Mouse (Mus musculus): Measurements from ENCODE around the gene Pus1. TPM values are rescaled to one million over a fixed set of nuclear protein-coding genes. Genes with fewer than 3 reads are reported as not detected.

Pus1 gene
- 10 to 100 TPM; 17.7 to 20.2 TPM for total RNA-seq (2021)

DNA sequence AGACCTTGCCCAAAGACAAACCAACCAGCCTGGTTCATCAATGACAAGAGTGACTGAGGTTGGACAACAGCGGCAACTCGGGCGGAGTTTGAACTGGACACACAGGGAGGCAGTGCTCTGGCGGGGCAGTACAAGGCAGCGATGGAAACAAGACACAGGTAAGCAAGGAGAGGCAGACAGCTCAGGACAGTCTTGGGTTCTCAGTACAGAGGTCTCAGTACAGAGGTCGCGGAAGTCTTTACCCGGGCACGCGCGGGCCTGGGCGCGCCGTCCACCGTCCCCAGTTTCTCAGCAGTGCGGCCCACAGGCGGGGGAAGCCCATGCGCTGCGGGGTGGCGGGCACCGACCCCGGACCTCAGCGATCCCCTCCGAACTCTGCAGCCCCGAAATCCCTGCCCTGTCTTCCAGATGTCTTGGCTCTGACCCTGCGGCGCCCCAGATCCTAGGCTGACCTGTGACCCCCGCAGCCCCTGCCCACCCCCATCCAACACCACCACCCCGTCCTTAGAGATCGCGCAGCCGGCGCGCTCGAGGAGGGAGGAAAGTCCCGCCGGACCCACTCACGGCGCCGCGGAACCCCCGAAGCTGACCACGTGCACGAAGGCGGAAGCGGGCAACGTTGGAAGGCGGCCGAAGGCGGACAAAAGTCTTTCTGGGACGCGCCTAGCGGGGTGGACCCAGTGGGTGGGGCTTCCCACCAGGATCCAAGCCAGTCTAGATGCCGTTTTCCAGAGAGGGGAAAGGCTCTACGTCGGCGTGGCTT, at the start of gene Pus1:
Gene Pus1 (minus strand): TSS at position 662 of the 763 bp plus-strand sequence.
- peak; percentile 92 to 93 for DNase-seq

- no peak for DNase-seq
Measured at GRCm38 (mm10) chr5:110827576-110827975, 47.1 kb upstream of the Pus1 start.

GRCm38 (mm10) chr5:110826781-110827495, 46.5 kb upstream of the Pus1 start:
- DNase-seq: no peak

DNA sequence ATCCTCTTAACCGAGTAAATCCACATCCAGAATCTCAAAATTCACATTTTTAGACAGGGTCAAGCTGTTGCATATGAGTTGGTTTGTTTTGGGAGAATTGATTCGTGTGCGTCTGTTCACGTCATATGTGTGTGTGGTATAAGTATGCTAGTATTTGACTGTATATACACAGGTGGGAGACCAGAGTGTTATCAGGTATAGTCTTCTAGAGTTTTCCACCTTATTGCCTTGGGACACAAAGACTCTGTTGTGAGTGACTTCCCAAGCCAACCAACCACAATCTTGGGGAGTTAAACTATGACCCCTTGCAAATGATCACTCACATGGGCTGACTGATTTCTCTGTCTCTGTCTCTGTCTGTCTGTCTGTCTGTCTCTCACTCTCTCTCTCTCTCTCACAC, 44.0 kb upstream of the Pus1 start:
- no peak for DNase-seq

DNA sequence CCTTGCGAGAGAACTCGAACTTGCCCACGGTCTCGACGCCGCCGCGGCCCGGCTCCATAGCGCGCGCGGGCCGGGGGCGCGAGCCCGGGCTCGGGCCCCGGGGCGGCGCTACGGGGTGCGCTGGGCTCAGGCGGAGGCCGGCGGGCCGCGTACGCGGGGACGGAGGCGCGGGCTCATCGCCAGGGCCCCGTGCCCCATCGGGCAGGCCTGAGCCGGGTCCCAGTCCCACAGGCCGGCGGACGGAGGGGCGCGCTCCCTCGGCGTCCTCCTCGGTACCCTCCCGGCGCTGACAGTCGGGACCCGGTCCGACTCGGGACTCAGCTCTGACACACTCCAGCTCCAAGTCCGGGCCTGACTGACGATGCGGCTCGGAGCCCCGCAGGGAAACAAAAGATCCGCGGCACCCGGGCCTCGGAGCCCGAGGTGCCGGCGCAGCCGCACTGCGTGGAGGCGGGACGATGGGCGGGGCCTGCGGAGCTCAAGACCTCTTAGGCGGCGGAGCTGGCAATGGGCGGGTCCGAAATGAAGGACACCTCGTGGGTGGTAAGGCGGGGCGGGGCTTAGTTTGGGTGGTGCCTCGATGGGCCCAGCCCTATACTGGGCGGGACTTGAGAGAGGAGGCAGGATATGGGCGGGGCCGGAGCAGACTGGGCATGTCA, 29.3 kb upstream of the Pus1 start, which contains the start of gene Ulk1:
Gene Ulk1 (minus strand): TSS at position 431 of the 659 bp plus-strand sequence.
- DNase-seq: peak; percentile 99

GRCm38 (mm10) chr5:110808821-110809666, 28.6 kb upstream of the Pus1 start:
- DNase-seq: peak in 1 of 2 experiments; percentile 28

DNA sequence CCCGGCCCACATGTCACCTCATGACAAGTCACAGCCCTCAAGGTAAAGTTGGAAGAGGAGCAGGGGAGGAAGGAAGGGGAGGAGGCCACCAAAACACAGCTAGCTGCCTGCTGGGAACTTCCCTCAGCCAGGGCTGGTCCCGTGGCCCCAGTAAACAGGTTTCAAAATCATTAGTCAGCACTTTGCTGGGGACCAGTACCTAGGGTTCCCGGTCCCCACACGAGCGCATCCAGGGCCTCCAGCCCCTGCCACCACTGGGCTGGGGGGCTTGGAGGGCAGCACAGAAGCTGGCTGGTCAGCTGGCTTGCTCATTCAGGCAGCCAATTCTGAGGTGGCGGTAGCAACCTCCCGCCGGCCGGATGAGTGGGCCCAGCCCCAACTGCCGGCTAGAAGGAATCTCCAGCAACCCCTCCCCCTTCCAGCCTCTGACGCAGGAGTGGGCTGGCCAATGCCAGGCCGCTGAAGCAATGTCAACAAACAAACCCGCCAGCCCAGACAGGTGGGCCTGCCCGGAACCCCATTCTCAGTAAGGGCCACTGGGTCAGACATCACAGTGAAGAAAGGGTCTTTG, 27.7 kb upstream of the Pus1 start:
- peak; percentile 77 to 83 for DNase-seq

DNA sequence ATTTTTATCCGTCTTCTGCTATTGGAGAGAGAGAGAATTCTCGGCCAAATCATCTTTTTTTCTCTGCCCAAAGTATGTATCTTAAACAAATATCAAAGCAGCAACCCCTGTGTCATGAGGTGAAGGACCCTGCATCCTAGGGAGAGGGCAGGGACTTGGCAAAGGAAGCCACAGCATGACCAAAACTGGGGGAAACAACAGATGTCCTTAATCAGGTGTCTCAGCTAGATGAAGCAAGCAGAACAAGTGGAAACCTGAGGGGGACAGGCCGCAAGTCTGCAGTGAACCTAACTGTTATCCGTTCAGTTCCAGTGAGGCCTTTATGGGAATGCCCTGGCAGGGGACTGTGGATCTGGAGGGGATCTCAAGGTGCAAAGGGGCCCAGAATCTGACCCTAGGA, 27.0 kb upstream of the Pus1 start:
- DNase-seq: no peak

- no peak for DNase-seq
Measured at GRCm38 (mm10) chr5:110806676-110807075, 26.2 kb upstream of the Pus1 start.

GRCm38 (mm10) chr5:110806154-110806553, 25.7 kb upstream of the Pus1 start:
- DNase-seq: no peak

- no peak for DNase-seq
Measured at GRCm38 (mm10) chr5:110804012-110804743, 23.7 kb upstream of the Pus1 start.

GRCm38 (mm10) chr5:110802809-110803208, 22.4 kb upstream of the Pus1 start:
- no peak for DNase-seq

- no peak for DNase-seq
Measured at GRCm38 (mm10) chr5:110802186-110802585, 21.7 kb upstream of the Pus1 start.

DNA sequence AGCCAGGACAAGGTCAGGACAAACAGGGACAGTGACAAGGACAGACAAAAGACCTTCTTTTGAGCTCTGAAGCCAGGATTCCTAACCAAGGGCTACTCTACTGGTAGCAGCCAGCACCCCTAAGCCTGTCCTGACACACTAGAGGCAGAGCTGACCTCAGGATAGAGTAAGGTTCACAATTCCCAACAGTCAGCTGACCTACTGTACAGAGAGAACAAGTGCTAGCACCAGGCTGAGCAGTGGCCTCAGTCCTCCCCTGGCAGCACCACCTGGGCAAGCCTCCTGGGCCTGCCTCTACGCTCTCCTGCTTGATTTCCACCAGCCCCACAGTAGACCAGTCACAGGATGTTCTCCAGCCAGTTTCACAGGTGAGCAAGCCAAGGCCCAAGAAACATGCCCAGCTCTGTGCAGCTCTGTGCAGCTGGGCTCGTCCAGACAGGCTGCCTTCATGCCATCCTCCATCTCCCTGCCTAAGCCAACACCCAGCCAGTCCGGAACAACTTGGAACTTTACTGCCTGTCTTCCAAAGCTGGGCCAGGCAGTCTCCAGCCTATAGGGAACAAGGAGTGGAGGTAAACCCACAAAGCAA, 20.7 kb upstream of the Pus1 start:
- no peak for DNase-seq

DNA sequence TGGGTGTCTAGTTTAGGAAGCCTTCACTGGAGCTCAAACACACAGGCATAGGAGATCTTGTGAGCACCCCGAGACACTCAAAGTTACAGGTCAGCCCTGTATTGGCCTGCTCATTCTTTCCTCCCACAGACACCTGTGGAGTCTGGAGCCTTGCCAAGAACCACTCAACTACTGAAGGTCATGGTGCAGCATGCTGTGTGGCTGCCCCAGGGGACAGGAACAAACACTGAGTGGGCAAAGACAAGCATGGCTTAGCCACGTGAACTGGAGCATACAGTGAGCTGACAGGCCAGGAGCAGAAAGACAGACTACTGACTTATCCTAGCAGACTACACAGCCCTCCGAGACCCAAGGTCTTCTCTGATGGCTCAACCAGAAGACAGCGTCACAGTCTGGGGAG, 17.2 kb upstream of the Pus1 start:
- no peak for DNase-seq

- no peak for DNase-seq
Measured at GRCm38 (mm10) chr5:110794363-110794762, 13.9 kb upstream of the Pus1 start.

GRCm38 (mm10) chr5:110788684-110789083, 8.2 kb upstream of the Pus1 start:
- DNase-seq: no peak

- peak in 1 of 2 experiments; percentile 43 for DNase-seq
Measured at GRCm38 (mm10) chr5:110786081-110786835, 5.8 kb upstream of the Pus1 start.

DNA sequence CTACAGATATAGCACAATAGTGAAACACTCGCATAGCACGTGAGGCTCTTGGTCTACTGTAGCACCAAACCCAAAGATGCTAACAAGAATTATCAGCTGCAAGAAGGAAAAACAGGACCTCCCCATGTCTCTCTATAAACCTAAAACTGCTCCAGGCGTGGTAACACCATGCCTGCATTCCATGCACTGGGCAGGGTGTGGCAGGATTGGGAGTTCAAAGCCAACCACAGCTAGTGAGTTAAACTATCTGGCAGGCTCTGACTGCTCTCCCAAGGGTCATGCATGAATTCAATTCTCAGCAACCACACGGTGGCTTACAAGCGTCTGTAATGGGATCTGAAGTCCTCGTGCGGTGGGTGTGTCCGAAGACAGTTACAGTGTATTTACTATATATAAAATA, 2.7 kb upstream of the Pus1 start:
- no peak for DNase-seq
